Mouse (Mus musculus): ENCODE measurements at regions not wholly inside any gene's neighbourhood (a gene's known extent, or its start where the extent isn't known, plus 50 kb on each side); places are given as distances from the start of the nearest gene placed in this dataset.

GRCm38 (mm10) chr2:178542032-178542431 is 111.7 kb downstream of the Cdh26 start:
- ATAC-seq (replicated peaks; ENCODE audit: low FRiP score, poor library complexity, severe bottlenecking), result no peak

GRCm38 (mm10) chr2:178544411-178544810 is 114.1 kb downstream of the Cdh26 start:
- ATAC-seq (replicated peaks; ENCODE audit: low FRiP score, poor library complexity, severe bottlenecking), result no peak

GRCm38 (mm10) chr2:178545601-178546352 is 115.4 kb downstream of the Cdh26 start:
- ATAC-seq (replicated peaks; ENCODE audit: low FRiP score, poor library complexity, severe bottlenecking), result no peak

GRCm38 (mm10) chr2:178546353-178546720 is 116.0 kb downstream of the Cdh26 start:
- no peak for ATAC-seq (replicated peaks; ENCODE audit: low FRiP score, poor library complexity, severe bottlenecking)

GRCm38 (mm10) chr2:178546888-178547287 is 116.6 kb downstream of the Cdh26 start:
- ATAC-seq (replicated peaks; ENCODE audit: low FRiP score, poor library complexity, severe bottlenecking), result no peak

GRCm38 (mm10) chr2:178548937-178549336 is 118.6 kb downstream of the Cdh26 start:
- ATAC-seq (replicated peaks; ENCODE audit: low FRiP score, poor library complexity, severe bottlenecking), result no peak

- ATAC-seq (replicated peaks; ENCODE audit: low FRiP score, poor library complexity, severe bottlenecking), result no peak
Measured at GRCm38 (mm10) chr2:178553736-178554135, 123.4 kb downstream of the Cdh26 start.

- ATAC-seq (replicated peaks; ENCODE audit: low FRiP score, poor library complexity, severe bottlenecking), result no peak
Measured at GRCm38 (mm10) chr2:178555692-178556340, 125.5 kb downstream of the Cdh26 start.

- no peak for ATAC-seq (replicated peaks; ENCODE audit: low FRiP score, poor library complexity, severe bottlenecking)
Measured at GRCm38 (mm10) chr2:178557934-178558333, 127.6 kb downstream of the Cdh26 start.

GRCm38 (mm10) chr2:178563287-178563686 is 133.0 kb downstream of the Cdh26 start:
- ATAC-seq (replicated peaks; ENCODE audit: low FRiP score, poor library complexity, severe bottlenecking), result no peak

- no peak for ATAC-seq (replicated peaks; ENCODE audit: low FRiP score, poor library complexity, severe bottlenecking)
Measured at GRCm38 (mm10) chr2:178565368-178565818, 135.1 kb downstream of the Cdh26 start.

GRCm38 (mm10) chr2:178567493-178567892 is 137.2 kb downstream of the Cdh26 start:
- ATAC-seq (replicated peaks; ENCODE audit: low FRiP score, poor library complexity, severe bottlenecking), result no peak

GRCm38 (mm10) chr2:178572301-178572700 is 142.0 kb downstream of the Cdh26 start:
- ATAC-seq (replicated peaks; ENCODE audit: low FRiP score, poor library complexity, severe bottlenecking), result no peak

- ATAC-seq (replicated peaks; ENCODE audit: low FRiP score, poor library complexity, severe bottlenecking), result no peak
Measured at GRCm38 (mm10) chr2:178574859-178575258, 144.5 kb downstream of the Cdh26 start.

- ATAC-seq (replicated peaks; ENCODE audit: low FRiP score, poor library complexity, severe bottlenecking), result no peak
Measured at GRCm38 (mm10) chr2:178575403-178575802, 145.1 kb downstream of the Cdh26 start.

GRCm38 (mm10) chr2:178576067-178576466 is 145.7 kb downstream of the Cdh26 start:
- no peak for ATAC-seq (replicated peaks; ENCODE audit: low FRiP score, poor library complexity, severe bottlenecking)

- ATAC-seq (replicated peaks; ENCODE audit: low FRiP score, poor library complexity, severe bottlenecking), result no peak
Measured at GRCm38 (mm10) chr2:178579571-178579970, 149.2 kb downstream of the Cdh26 start.

GRCm38 (mm10) chr2:178581306-178581705 is 151.0 kb downstream of the Cdh26 start:
- no peak for ATAC-seq (replicated peaks; ENCODE audit: low FRiP score, poor library complexity, severe bottlenecking)

- 0 out of 2 replicates have a peak, but pooled peaks have one; percentile 19 for ATAC-seq (replicated peaks; ENCODE audit: low FRiP score, poor library complexity, severe bottlenecking)
Measured at GRCm38 (mm10) chr2:178584970-178585566, 154.7 kb downstream of the Cdh26 start.

GRCm38 (mm10) chr2:178587134-178587636 is 156.9 kb downstream of the Cdh26 start:
- ATAC-seq (replicated peaks; ENCODE audit: low FRiP score, poor library complexity, severe bottlenecking), result no peak

GRCm38 (mm10) chr2:178593743-178594142 is 163.4 kb downstream of the Cdh26 start:
- ATAC-seq (replicated peaks; ENCODE audit: low FRiP score, poor library complexity, severe bottlenecking), result no peak

Measured in erythroid progenitor cell, adult 5-6 weeks (primary cell).